Mouse (Mus musculus): Measurements from ENCODE around the gene Sf3b2.

DNA sequence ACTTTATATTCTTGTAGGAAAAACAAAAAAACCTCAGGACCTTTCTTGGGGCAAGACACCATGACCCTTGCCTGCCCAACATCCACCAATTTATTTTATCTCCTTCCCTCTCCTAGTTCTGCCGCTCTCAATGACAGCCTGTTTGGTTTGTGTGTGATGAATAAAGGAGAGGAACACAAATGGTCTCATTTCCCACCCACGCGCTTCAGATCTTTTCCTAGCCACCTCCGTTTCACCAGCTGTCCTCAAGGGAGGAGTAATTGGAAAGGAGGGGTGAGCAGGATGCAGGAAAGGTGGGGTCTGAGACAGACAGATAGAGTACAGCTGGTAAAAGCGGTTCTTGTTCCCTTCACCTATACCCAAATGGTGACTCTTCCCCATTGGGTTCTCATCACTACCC, 1.4 kb upstream of the Sf3b2 start:
- TF ChIP-seq POLR2A (IDR thresholded peaks at IDR 0.05; ENCODE audit: borderline replicate concordance, insufficient read depth, low read length) (no peak), CTCF (IDR thresholded peaks at IDR 0.05; ENCODE audit: borderline replicate concordance, insufficient read depth, low read depth, low read length) (no peak)

Measured in cerebellum, adult 2 months (tissue).